Mouse (Mus musculus) right cerebral cortex, adult 18-20 months (tissue): ENCODE data around the gene Bdh1.
A peak's percentile ranks its signal among the peaks of the same experiment; 100 is the strongest.

Source experiments
- DNase-seq: peaks from one replicate; pipeline ENCODE4 v3.0.0; 2022; ENCODE audit warnings: mixed read lengths

Gene Bdh1

DNA sequence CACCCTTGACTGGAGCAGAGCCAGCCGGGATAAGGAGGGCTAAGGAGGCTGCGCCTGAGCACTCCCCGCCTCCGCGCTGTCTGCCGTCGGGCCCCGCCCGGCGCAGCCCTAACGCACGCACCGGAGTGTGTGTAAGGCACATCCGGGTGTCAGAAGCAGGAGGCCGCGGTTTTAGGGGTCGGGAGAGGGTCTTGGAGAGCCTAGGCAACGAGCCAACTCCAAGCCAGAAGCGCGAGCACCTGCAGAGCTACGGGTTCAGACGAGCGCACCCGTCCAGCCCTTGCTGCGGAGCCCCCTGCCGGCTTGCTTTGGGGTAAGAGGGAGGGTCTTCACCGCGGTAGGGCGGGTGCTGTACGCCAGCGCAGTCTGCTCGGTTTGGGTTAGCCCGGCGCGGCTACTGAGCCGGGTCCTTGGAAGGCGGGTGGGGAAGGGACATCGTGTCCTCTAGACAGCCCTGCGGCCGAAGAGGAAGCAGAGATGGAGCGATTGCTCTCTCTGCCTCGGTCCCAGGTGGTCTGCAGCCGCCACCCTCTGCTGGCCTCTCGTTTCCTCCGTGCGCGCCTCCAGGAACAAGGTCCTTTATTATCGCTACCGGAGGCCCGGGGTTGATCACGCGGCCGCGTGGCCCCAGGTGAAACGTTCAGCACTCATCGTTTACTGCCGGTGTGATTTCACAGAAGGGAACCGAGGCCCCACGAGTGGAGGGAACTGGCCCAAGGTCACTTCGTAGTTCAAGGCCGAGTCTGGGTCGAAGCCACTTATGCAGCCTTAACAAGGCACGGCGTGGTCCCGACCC, 6.8 kb downstream of the Bdh1 start:
- DNase-seq: peak; percentile 93

DNA sequence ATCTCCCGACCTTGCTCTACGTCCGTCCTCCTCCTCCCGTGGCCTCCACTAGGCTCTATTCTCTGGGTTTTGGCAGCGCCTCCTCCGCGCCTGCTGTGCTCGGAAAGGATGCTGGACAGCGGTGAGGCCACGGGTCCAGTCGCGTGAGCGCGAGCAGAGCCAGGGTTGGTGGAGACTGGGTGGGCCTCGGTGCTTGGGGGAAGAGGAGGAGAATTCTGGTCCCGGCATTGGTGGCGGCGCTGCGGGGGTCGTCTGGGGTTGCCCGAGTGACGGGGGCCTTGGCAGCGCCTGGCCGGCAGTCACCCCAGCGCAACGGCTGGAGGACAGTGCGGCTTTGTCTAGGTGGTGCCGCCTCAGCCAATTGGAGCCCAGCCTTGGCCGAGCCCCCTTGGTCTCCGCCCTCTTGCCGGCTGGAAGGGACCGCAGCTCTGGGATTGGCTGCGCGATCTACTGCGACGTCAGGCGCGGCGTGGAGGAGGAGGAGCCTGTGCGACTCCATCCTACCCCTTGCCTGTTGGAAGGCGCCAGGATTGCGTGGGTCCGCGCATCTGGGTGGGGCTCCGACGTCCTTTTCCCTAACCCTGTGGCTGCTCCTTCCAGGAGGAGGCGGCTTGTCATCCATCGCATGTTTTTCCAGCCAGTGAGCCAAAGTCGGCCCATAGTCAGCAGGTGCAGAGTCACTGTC, 7.5 kb downstream of the Bdh1 start:
- peak; percentile 99 for DNase-seq

DNA sequence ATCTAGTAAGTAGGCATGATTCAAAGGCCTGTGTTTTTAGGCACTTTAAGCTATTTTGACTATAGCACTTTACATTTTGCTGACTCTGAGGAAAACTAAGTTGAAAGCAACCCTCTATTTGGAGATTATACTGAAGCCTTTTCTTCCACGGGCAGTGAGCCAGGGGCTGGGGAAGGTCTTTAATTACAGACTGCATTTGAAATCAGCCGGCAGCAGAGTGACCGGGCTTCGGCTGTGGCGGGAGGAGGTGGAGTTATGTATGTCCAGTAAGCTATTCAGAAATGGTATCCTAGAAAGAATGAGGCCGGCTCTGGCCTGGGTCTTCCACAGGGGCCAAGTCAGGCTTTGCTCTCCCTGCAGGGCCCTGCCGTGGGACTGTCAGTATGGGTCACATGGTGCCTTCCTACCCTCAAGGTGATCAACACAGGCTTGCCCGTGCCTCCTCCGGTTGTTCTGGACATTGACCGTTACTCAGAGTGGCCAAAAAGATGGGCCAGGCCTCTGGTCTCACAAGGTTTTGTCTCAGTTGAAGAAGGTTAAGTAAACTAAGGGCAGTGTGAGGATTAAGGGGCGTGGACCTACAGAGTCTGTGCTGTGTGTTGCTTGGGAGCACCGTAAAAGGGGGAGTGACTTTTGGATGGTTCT, 11.5 kb downstream of the Bdh1 start:
- no peak for DNase-seq

DNA sequence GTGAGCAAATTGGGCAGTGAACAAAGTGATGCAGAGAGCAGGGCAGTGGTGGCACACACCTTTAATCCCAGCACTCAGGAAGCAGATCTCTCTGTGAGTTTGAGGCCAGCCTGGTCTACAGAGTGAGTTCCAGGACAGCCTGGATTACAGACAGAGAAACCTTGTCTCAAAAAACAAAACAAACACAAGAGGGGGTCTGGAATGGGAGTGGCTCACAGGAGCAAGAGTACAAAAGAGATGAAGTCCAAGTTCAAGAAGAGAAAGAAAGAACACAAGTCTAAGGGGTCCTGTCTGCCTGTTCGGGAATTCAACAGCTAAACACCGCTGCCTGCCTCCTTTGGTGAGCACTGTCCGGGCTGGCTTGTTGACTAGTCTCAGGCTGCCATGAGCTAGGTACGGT, 13.1 kb downstream of the Bdh1 start:
- DNase-seq: no peak

DNA sequence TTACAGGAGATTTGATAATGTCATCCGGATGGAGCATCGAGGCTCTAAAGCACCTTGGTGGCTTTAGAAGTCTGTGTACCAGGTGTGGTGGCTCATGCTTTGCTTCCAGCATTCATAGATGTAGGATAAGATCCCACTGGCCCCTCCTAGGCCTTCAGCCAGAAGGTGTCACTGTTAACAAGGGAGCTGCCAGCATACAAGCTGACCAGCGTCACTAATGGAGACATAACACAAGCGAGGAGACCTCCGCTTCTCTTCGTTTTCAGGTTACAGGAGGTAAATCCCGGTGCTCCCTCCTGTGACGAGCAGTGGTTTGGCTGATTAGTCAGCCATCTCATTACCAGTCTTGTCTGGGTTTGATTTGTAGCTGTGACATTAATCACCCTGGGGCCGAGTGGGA, 14.0 kb downstream of the Bdh1 start:
- no peak for DNase-seq

DNA sequence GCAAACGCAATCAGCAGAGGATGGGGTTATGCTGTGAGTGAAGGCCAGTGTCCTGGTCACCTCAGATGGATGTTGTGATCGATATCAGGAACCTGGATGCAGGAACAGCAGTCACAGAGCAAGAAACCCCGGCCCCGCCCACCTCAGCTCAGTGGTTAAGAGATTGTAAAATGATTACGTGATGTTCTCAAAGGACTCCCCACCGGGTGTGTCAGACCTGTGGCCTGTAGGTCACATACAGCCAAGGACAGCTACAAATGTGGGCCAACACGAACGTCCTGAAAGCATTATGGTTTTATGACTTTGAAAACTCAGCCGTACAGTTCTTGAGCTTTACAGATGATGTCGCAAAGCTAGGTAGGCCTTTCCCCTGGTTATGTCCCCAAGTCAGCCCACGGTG, 15.3 kb downstream of the Bdh1 start:
- no peak for DNase-seq

DNA sequence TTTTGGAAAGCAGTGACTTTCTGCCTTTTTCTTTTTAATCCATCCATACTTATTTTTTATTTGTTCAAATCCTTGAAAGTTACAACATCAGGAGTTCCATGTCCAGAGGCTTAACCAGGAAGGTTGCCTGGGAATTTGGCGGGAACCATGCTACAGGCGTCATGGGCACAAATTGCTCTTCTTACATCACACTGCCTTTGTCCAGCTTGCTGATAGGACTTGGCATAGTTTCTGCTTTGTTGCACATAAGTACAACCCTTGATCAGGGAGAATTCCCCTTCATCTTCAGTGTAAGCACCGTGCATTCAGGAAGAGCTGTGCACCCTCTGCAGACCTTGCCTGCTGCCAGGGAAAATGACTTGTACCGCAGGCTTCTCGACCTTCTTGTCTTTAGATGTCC, 17.4 kb downstream of the Bdh1 start:
- DNase-seq: no peak

DNA sequence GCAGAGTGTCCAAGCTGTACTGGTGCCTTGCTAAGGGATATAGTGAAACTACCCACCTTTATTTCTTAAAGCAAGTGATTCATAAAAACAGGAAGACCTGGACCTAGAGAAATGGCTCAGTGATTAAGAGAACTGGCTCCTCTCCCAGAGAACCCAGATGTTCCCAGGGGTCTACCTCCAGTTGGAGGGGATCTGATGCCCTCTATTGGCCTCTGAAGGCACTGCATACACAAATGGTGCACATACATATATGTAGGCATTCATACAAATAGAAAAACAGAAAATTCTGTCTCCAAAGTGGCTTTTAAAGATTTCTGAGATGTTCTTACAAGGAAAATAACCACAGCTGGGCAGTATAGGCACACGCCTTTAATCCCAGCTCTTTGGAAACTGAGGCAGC, 18.0 kb downstream of the Bdh1 start:
- no peak for DNase-seq

DNA sequence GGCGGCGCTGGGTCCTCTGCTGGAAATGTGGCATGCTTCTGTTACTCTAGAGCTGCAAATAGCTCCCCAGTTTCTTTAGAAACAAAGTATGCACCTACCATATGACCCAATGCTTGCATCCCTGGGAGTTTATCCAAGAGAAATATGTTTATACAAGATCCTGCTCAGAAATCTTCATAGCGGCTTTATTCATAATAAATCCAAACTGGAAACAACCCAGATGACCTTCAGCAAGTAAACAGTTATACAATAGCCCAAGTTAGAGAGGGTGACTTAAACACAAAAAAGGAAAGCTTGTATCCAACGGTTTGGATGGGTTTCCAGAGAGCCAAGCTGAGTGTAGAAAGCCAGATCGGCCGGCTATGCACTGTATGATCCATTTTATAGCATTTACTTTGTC, 22.4 kb downstream of the Bdh1 start:
- DNase-seq: no peak

DNA sequence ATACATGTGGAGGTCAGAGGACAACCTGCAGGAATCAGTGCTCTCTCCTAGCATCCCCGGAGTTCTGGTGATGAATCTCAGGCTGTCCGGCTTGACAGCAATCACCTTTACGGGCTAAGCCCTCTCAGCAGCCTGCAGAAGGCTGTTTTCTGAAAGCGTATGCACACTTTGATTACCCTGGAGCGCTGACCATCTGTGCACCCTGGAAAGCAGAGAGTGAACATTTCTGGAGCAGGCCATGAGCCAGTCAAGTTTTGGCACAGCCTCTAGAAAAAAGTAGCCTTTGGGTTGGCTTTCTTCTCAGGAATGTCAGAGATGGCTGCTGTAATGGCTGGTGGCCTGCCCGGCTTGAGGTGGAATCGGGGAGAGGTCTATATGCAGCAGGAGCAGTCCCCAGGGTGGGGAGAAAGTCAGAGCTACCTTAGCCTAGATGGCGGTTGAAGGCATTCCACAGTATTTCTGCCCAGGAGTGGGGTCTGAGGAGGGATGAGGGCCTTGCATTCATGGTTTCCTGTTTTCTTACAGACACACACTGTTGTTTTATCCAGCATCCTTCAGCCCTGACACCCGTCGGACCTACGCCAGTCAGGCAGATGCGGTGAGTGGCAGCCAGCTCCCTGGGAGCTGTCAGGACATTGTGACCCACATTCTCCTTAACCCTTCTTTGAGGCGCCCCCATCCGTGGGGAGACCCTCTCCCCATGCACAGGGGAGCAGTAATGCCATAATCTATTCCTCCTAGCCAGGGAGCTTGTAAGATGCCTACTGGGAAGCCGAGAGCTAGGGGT, 24.2 kb downstream of the Bdh1 start:
- no peak for DNase-seq

DNA sequence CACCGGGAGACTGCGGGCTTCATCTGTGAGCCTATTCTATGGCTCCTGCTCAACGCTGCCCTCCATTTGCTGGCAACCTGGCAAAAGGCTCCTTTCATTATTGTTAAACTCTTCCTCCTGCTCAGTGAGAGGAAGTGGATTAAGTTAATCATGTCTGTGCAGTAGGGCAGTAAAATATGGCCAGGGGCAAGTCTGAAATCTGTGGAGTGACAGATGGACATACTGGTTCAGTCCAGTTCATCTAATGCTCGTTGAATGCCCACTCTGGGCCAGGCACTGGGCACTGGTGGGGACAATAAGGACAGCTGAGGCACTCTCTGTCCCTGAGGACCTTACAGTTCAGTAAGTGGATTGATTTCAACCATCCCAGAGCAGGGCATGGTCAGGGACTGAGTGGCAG, 27.9 kb downstream of the Bdh1 start:
- DNase-seq: no peak

DNA sequence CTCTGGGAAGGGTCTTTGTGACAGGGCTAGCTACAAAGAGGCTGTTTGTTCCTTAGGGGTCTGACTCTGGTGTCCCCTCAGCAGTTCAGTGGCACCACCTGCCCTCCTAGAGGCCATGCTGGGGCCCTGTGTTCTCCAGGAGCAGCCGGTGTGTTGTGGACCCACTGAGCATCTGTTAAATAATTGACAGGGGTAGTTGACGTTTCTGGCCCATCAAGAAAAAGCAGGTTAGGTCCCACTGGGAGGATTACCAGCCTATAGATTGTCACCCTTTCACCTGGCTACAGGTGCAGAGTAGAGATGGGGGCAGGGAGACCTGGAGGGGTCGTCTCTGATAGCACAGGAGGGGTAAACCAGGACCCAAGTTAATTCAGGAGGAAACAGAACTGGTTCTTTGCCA, 29.2 kb downstream of the Bdh1 start:
- DNase-seq: no peak

DNA sequence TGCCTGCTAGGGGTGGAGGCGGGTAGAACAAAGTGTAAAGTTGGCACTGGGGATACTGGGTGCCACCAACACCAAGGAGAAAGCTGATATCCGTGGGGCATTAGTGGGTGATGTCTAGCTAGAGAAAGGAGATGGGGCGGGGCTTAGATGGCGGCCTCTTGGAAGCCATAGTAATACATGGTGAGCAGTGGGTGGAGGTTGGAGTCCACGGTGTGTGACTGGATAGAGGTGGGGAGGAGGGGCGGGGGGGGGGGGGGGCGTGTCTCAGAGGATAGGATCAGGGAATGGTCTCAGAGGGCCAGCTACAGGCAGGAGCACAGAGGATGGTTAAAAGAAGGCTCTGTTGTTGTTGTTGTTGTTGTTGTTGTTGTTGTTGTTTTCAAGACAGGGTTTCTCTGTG, 30.4 kb downstream of the Bdh1 start:
- DNase-seq: no peak

DNA sequence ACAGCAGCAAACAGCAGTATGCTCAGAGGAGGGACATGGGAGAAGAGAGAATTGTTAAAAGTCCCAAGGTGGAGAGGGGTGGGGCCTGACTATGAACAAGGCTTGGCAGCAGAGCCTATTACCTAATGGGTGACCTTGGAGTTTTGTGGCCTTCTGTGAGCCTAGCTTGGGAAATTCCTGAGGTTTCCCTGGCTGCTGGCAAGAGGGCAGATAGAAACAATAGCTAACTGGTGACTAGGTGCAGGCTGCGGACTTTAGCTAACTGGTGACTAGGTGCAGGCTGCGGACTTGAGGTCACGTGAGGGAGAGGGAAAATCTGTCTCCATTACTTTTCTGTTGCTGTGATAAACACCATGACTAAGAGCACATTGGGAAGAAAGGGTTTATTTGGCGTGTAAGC, 31.9 kb downstream of the Bdh1 start:
- DNase-seq: no peak

DNA sequence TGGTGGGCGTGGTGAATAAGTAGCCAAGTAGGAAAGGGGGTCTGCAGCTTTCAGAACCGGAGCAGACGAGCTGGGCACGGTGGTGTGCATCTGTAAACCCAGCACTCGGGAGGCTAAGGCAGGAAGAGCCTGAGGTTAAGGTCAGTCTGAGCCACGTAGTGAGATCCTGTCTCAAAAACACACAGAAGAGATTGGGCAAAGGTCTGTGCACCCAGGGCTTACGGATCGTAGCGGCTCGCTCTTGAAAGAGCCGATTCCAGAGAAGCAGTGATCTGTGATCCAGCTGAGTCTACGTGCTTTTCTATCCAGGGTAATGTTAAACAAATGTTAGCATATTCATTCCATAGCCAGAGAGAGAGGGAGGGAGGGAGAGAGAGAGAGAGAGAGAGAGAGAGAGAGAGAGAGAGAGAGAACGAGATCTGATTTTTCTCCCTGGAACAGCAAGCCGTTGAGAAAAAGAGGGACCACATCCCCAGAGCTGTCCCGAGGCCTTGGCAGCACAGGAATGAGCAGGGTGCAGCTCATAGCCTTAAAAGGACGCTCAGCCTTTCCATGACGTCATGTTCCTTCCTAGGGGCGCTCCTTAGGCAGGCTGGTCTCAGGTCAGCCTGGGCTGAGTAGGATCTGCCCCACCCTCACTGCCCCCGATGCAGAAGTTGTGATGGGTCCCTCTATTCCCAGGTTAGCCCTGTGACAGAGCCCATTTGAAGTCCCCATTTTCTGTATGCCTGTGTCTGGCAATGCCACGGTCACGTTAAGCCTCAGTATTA, 33.4 kb downstream of the Bdh1 start:
- DNase-seq: no peak

DNA sequence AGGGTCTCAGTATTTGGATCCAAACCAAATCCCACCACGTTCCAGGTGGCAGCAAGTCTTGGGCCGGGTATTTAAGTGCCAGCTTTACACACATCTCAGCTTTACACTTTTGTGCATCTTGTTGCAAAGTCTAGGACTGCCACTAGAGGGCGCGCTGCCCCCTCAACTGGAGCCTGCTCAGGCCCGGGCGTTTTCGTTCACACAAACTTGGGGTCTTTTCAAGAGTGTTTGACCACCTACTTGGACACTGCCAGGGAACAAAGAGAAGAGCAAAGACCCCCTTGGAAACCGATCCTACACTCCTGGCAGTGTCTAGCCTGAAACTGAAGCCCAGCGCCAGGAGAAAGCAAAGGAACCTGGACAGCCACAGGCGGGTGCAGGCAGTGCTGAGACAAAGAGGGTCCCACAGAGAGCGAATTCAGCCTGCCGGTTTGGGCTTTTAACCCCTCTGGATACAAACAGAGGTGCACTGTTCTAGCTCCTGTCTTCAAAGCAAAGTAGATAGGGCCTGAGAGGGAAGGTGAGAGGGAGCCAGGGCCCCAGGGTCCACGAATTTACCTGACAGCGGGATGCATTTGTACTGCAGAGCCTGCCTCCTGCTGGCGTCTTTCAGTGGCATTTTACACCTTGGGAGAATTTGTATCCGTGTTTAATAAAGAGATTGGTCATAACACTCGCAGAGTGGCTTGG, 36.3 kb downstream of the Bdh1 start:
- peak; percentile 73 for DNase-seq

DNA sequence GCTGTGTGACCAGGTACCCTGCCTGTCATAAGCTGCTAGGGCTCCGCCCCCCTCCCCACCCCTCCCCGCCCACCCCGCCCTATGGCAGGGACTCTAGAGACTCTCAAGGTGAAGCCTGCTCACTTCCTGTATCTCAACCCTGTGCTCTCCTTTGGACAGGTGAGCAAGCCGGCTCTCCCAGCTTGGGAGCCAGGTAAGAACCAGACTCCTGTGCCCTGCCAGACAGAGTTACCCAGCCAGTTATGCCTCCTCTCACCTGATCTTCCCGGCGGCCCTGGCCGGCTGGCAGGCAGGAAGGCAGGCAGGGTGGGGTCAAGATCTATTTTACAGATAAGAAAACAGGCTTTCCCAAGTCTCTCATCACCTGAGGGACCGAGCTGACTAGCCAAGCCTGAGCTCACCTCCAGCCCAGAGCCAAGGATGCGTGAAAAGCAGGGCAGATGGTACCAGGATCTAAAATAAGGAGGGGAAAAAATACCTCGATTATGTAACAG, 37.9 kb downstream of the Bdh1 start:
- no peak for DNase-seq

DNA sequence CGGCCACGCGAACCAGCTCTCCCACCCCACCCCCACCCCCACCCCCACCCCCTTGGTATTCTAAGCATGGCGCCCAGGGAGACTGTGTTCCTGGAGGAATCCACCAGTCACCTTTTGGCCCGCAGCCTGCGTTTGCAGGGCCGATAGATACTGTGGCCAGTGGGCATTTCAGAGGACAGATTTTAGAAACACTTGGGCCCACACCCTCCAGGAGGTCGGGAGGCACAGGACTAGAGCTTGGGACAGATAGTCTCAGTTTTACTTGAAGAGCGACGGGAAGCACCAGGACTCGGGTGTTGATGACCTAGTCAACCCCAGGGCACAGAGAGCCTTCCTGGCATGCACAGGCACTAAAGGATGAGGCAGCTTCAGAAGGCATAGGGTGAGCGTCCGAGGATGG, 38.4 kb downstream of the Bdh1 start:
- no peak for DNase-seq

DNA sequence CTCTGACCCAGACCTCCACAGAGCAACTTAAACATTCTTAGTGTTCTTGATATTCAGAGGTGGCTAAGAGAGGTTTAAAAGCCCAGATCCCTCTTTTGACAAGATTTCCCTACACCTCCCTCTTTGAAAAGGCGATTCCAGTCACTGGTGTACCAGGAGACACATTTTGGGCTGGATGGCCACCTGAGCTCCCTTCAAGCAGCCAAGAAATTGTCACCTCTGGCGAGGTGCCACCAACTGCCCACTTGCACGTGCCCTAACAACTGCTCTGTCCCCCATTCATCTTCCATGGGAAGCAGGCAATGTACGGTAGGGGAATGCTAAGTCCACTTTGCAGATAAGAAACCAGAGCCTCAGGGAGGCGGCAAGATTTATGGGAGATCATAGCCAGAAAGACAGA, 39.0 kb downstream of the Bdh1 start:
- DNase-seq: no peak

DNA sequence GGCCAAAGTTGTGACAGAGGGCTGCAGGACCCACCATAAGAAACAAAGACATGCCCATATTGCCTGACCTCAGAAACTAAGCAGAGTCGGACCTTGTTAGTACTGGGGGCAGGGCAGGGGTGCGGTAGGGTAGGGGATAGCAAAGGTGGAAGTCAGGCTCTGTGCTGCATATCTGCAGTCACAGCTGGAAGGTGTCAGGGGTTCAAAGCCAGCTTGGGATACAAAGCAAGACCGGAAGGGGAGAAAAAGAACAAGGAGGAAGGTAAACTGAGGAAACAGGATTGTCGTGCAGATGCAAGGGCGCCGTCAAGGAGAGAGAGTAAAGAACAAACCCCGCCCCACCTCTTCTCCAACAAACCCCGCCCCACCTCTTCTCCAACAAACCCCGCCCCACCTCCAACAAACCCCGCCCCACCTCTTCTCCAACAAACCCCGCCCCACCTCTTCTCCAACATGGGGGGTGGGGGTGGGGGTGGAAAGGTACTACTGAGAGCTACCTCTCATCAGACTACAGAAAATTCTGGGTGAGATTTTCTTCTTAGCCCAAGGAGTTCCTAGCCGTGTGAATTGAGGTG, 40.1 kb downstream of the Bdh1 start:
- DNase-seq: no peak

DNA sequence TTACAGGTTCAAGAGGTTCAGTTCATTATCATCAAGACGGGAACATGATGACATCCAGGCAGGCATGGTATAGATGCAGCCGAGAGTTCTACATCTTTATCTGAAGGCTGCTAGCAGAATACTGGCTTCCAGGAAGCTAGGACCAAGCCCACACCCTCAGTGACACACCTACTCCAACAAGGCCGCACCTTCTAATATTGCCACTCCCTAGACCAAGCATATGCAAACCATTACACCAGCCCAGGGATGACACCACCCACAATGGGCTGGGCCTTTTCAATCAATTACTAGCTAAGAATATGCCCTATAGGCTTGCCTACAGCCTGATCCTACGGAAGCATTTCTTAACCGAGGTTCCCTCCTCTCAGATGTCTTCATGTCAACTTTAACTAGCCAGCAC, 42.9 kb downstream of the Bdh1 start:
- no peak for DNase-seq
